Mouse (Mus musculus) adipose tissue, adult 10 weeks (tissue): Measurements from ENCODE around the gene Gm10256. TPM values are rescaled to one million over a fixed set of nuclear protein-coding genes. Genes with fewer than 3 reads are reported as not detected.

Source experiments
- polyA plus RNA-seq: library from polyadenylated mRNA; stranded (reverse); fragments of 350-450 nt; fragmentation: Illumina TruSeq; extraction: RNeasy Lipid Tissue Mini Kit (QIAGEN cat#74804); gene quantifications from one replicate; pipeline ENCODE4 v1.2.3, GENCODE M21; 2014; ENCODE audit warnings: low read depth, low replicate concordance

Gene Gm10256
- polyA plus RNA-seq: not detected

GRCm38 (mm10) chrY:2830380-2830779 lies at the start of gene Gm10256, which contains the start of gene Rbmy:
Gene Gm10256 (plus strand): TSS chrY:2830699.
Gene Rbmy (plus strand): TSS chrY:2830680.

GRCm38 (mm10) chrY:2796105-2796504 lies 34.4 kb upstream of the Gm10256 start, which contains the start of gene Gm4064:
Gene Gm4064 (minus strand): TSS chrY:2796205.

GRCm38 (mm10) chrY:2900689-2901088 lies 70.2 kb downstream of the Gm10256 start, which contains the start of gene Gm10352:
Gene Gm10352 (plus strand): TSS chrY:2900989.

Other genes with a start within 250 kb of the Gm10256 start
- gene H2al2c, start 231.6 kb upstream of the Gm10256 start, polyA plus RNA-seq: not detected
- not detected for gene Sry, start 167.0 kb upstream of the Gm10256 start, polyA plus RNA-seq
- gene H2al2b, start 110.0 kb upstream of the Gm10256 start, polyA plus RNA-seq: not detected
- gene Gm4064, start 34.5 kb upstream of the Gm10256 start, polyA plus RNA-seq: not detected
- 0.20 TPM for gene Rbmy, start within 50 bp of the Gm10256 start, polyA plus RNA-seq
- not detected for gene Gm10352, start 70.3 kb downstream of the Gm10256 start, polyA plus RNA-seq
- gene Gm29289, start 101.9 kb downstream of the Gm10256 start, polyA plus RNA-seq: not detected